Comparison of ENCODE assay signal across 23 mouse cellular contexts in genomic region chr5:44475543-44475942, GRCm38 (mm10).
DNase-seq lines count a peak whose midpoint lies in the region; ATAC-seq and TF ChIP-seq lines count a peak whose summit lies in the region.
"Had no signal": no experiment of that assay in that cellular context is flagged by ENCODE, and none has a peak within 500 bp of the region (broad histone marks: within the 10 kb centered on the region; RNA-seq: fewer than 3 reads in every experiment).

No protein-coding gene starts in this region.

- H3K9ac ChIP-seq in lung, embryonic 16.5 days (ENCODE audit: low read length), result no peak overlapping the region
- no peak overlapping the region for H3K9ac ChIP-seq in lung, postnatal 0 days (replicated peaks; ENCODE audit: low read depth)

- WGBS in lung, embryonic 16.5 days, result 52% methylated on average over 1 of the region's 1 CpGs
- 44% methylated on average over 1 of the region's 1 CpGs for WGBS in lung, postnatal 0 days

- H3K27ac ChIP-seq in lung, embryonic 16.5 days (ENCODE audit: low read length), result no peak overlapping the region
- no peak overlapping the region for H3K27ac ChIP-seq in lung, postnatal 0 days (ENCODE audit: low read length)

- no peak for ATAC-seq in cerebellum, adult (ENCODE audit: insufficient number of reproducible peaks, low FRiP score, low TSS enrichment)
- ATAC-seq in lung, embryonic 16.5 days (ENCODE audit: low read depth), result peak; percentile 34; the same call in 1 of the 2 replicates
- peak; percentile 53 for ATAC-seq in lung, postnatal 0 days
- ATAC-seq: activated CD4-positive, CD25-positive, alpha-beta regulatory T cell, adult 4 months; CD4-positive, CD25-positive, alpha-beta regulatory T cell, adult 4 months; Patski had no signal

- DNase-seq in cerebellum, postnatal 10 days, result peak; percentile 23 to 24
- peak; percentile 51 for DNase-seq in heart, adult 11 months
- DNase-seq in heart, postnatal 25 days (ENCODE audit: low spot score), result no peak
- DNase-seq in lung, postnatal 25 days (ENCODE audit: low spot score), result no peak
- DNase-seq in lung, postnatal 0 days (ENCODE audit: low spot score), result peak; percentile 55
- no peak for DNase-seq in lung, postnatal 10 days
- DNase-seq: adrenal gland, adult 2 months; adrenal gland, adult 8-10 months; adrenal gland, postnatal 10 days; adrenal gland, postnatal 14 days; adrenal gland, postnatal 25 days; adrenal gland, postnatal 36 days; B cell, adult 2 months; cerebellum, adult 11 months; cerebellum, adult 11-12 months; cerebellum, adult 18-20 months had no signal

- no peaks in the 10 kb centered on the region for H3K9me3 ChIP-seq in lung, embryonic 16.5 days (ENCODE audit: control insufficient read depth, low read length)
- H3K9me3 ChIP-seq in lung, postnatal 0 days (ENCODE audit: low read length), result no peaks in the 10 kb centered on the region
- H3K9me3 ChIP-seq: G1E had no signal

- no peak for TF ChIP-seq EP300 in lung, postnatal 0 days (IDR thresholded peaks at IDR 0.05)

- intact Hi-C loops in heart, postnatal 25 days (cut with DNase I), result loop anchor here (2.0 to 10.0 kb wide), 2 partner anchors 803 to 929 kb away; no protein-coding TSS in a partner anchor

- no peak overlapping the region for H3K4me3 ChIP-seq in lung, embryonic 16.5 days (ENCODE audit: low read length)
- H3K4me3 ChIP-seq in lung, postnatal 0 days (ENCODE audit: low read depth, low read length), result no peak overlapping the region

- no peaks in the 10 kb centered on the region for H3K27me3 ChIP-seq in lung, embryonic 16.5 days (ENCODE audit: control insufficient read depth, insufficient read depth, low read depth, low read length)
- no peaks in the 10 kb centered on the region for H3K27me3 ChIP-seq in lung, postnatal 0 days (replicated peaks; ENCODE audit: insufficient read depth, low read length)
- H3K27me3 ChIP-seq: CH12.LX, Patski had no signal

- no peaks in the 10 kb centered on the region for H3K4me1 ChIP-seq in lung, embryonic 16.5 days (replicated peaks; ENCODE audit: control insufficient read depth, insufficient read depth, low read length)
- H3K4me1 ChIP-seq in lung, postnatal 0 days (ENCODE audit: insufficient read depth, low read depth, low read length), result no peaks in the 10 kb centered on the region

- no peak overlapping the region for H3K4me2 ChIP-seq in lung, embryonic 16.5 days (ENCODE audit: low read depth, low read length)
- no peak overlapping the region for H3K4me2 ChIP-seq in lung, postnatal 0 days (replicated peaks; ENCODE audit: low read depth, low read length)

- no peak for TF ChIP-seq CTCF in lung, postnatal 0 days (IDR thresholded peaks at IDR 0.05)

- H3K36me3 ChIP-seq in lung, embryonic 16.5 days (ENCODE audit: control insufficient read depth, insufficient read depth, low read length), result no peaks in the 10 kb centered on the region
- no peaks in the 10 kb centered on the region for H3K36me3 ChIP-seq in lung, postnatal 0 days (ENCODE audit: insufficient read depth, low read length)
- H3K36me3 ChIP-seq: G1E had no signal

Comparison
In these comparisons a context has a peak if more than half of its experiments do, and no peak if none do; other contexts are left out.
1. DNase-seq: peak in cerebellum, postnatal 10 days (2 of 2), heart, adult 11 months (single experiment) and lung, postnatal 0 days (single experiment); none in heart, postnatal 25 days (single experiment), lung, postnatal 25 days (single experiment) and lung, postnatal 10 days (single experiment).